Mouse (Mus musculus): Measurements from ENCODE around the gene Plekhb2.

GRCm38 (mm10) chr1:34822746-34823145 lies 27.0 kb upstream of the Plekhb2 start:
- TF ChIP-seq CTCF (IDR thresholded peaks at IDR 0.05; ENCODE audit: insufficient read depth, low read length) (no peak), POLR2A (IDR thresholded peaks at IDR 0.05; ENCODE audit: borderline replicate concordance, extremely low read depth, low read depth, low read length) (no peak)
